Mouse (Mus musculus): ENCODE measurements around the gene Spata17. TPM values are rescaled to one million over a fixed set of nuclear protein-coding genes. Genes with fewer than 3 reads are reported as not detected.

Spata17 gene
- polyA plus RNA-seq, 1 experiment from 2014 or later: 0.72 TPM

- H3K36me3 ChIP-seq: no peaks in the 10 kb centered on the region
- no peak overlapping the region for H3K27ac ChIP-seq (ENCODE audit: poor library complexity, severe bottlenecking)
- H3K27me3 ChIP-seq (replicated peaks): no peaks in the 10 kb centered on the region
- no peak for ATAC-seq (ENCODE audit: insufficient number of reproducible peaks, low FRiP score)
- no peaks in the 10 kb centered on the region for H3K9me3 ChIP-seq (replicated peaks)
- no peak overlapping the region for H3K4me2 ChIP-seq
- H3K4me3 ChIP-seq: no peak overlapping the region
- WGBS: 87% methylated on average over 1 of the region's 1 CpGs
- H3K9ac ChIP-seq: no peak overlapping the region
- H3K4me1 ChIP-seq (replicated peaks): no peaks in the 10 kb centered on the region
Measured at GRCm38 (mm10) chr1:187004306-187004705, 211.0 kb downstream of the Spata17 start.

- Histone ChIP-seq H3K27me3 (replicated peaks) (no peaks in the 10 kb centered on the region), H3K9me3 (replicated peaks) (no peaks in the 10 kb centered on the region), H3K36me3 (no peaks in the 10 kb centered on the region), H3K9ac (no peak overlapping the region), H3K4me2 (no peak overlapping the region), H3K27ac (ENCODE audit: poor library complexity, severe bottlenecking) (no peak overlapping the region), H3K4me1 (replicated peaks) (no peaks in the 10 kb centered on the region), H3K4me3 (no peak overlapping the region)
- 73% methylated on average over 7 of the region's 7 CpGs for WGBS
- no peak for ATAC-seq (ENCODE audit: insufficient number of reproducible peaks, low FRiP score)
Measured at GRCm38 (mm10) chr1:187003441-187003861, 211.8 kb downstream of the Spata17 start.

GRCm38 (mm10) chr1:186997596-186998304 lies 217.5 kb downstream of the Spata17 start:
- no peak overlapping the region for H3K9ac ChIP-seq
- no peak overlapping the region for H3K4me3 ChIP-seq
- no peaks in the 10 kb centered on the region for H3K4me1 ChIP-seq (replicated peaks)
- 0 out of 2 replicates have a peak, but pooled peaks cover under 1% of the 10 kb centered on the region for H3K9me3 ChIP-seq (replicated peaks)
- no peak overlapping the region for H3K27ac ChIP-seq (ENCODE audit: poor library complexity, severe bottlenecking)
- no peaks in the 10 kb centered on the region for H3K36me3 ChIP-seq
- 89% methylated on average over 21 of the region's 21 CpGs for WGBS
- no peaks in the 10 kb centered on the region for H3K27me3 ChIP-seq (replicated peaks)
- no peak overlapping the region for H3K4me2 ChIP-seq
- no peak for ATAC-seq (ENCODE audit: insufficient number of reproducible peaks, low FRiP score)

Other genes with a start within 250 kb of the Spata17 start
- gene D1Pas1, start 248.0 kb downstream of the Spata17 start, polyA plus RNA-seq (2016; fragmentation: Nextera tagmentation; extraction: Ambion mirVana): 0.37 and 0.50 TPM in 2 replicates
- gene Gpatch2, start within 50 bp of the Spata17 start, polyA plus RNA-seq (2016; fragmentation: Nextera tagmentation; extraction: Ambion mirVana): 16.0 and 16.7 TPM in 2 replicates